Mouse (Mus musculus): ENCODE data around the gene Farp1. TPM values are rescaled to one million over a fixed set of nuclear protein-coding genes. Genes with fewer than 3 reads are reported as not detected.
A peak's percentile ranks its signal among the peaks of the same experiment; 100 is the strongest.

Gene Farp1
- polyA plus RNA-seq, 1 experiment from 2014 or later: 45.2 TPM

DNA sequence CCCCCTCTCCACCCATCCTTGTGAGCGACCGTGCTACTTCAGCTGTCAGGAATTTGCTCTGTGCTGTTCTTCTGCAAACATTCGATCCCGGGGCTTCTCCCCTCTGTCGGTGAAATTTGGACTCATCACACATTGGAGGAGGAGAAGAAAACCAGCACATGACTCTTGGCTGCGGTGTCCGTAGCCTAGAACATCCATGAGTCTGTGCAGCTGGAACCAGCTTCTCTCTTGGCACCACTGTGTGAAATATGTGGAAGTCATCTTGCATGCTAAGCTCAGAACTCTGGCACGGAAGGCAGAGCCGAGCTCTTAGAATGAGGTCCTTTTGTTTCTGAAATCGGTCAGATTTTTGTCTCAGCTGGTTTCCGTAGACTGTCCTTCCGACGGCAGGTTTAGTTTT, 156.7 kb downstream of the Farp1 start:
- Histone ChIP-seq H3K36me3 (replicated peaks; ENCODE audit: control insufficient read depth, insufficient read depth) (no peaks in the 10 kb centered on the region), H3K9ac (no peak overlapping the region; the same call in 1 of the 2 replicates), H3K4me3 (replicated peaks; ENCODE audit: low read length) (no peak overlapping the region), H3K4me2 (replicated peaks) (no peak overlapping the region), H3K27me3 (ENCODE audit: control insufficient read depth, insufficient read depth, low read length) (no peaks in the 10 kb centered on the region), H3K4me1 (replicated peaks; ENCODE audit: control insufficient read depth, insufficient read depth, low read length) (peaks cover 4% of the 10 kb centered on the region; the same call in 1 of the 2 replicates), H3K9me3 (ENCODE audit: control insufficient read depth, low read length) (peaks cover 8% of the 10 kb centered on the region), H3K27ac (peak overlapping the region; percentile 44)
- DNase-seq (ENCODE audit: low spot score): peak; percentile 46
- ATAC-seq (ENCODE audit: low FRiP score): peak; percentile 60; the same call in 1 of the 2 replicates
- WGBS: 49% methylated on average over 13 of the region's 13 CpGs

DNA sequence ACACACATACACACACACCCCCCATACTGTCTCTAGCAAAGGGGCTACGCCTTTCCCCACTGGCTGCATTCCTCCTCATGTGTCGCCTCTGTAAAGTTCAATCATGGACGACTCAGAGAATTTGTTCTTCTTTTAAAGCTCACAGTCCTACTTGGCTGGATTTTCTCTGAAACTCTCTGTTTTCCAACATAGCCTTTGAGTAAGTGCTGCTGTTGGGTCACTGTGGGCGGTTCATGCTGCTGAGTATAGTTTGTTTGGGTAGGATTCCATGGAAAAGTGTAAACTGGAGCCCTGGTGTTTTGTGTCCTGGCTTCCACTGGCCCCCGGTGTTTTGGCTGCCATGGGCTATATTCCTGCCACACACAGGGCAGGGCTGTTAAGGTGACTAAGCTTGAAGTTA, 157.4 kb downstream of the Farp1 start:
- H3K4me2 ChIP-seq (replicated peaks): no peak overlapping the region
- WGBS: 71% methylated on average over 5 of the region's 5 CpGs
- H3K9ac ChIP-seq: no peak overlapping the region
- ATAC-seq (ENCODE audit: low FRiP score) (no peak), DNase-seq (ENCODE audit: low spot score) (no peak)
- peaks cover 8% of the 10 kb centered on the region for H3K9me3 ChIP-seq (ENCODE audit: control insufficient read depth, low read length)
- H3K27me3 ChIP-seq (ENCODE audit: control insufficient read depth, insufficient read depth, low read length): no peaks in the 10 kb centered on the region
- no peak overlapping the region for H3K4me3 ChIP-seq (replicated peaks; ENCODE audit: low read length)
- no peaks in the 10 kb centered on the region for H3K36me3 ChIP-seq (replicated peaks; ENCODE audit: control insufficient read depth, insufficient read depth)
- peaks cover 4% of the 10 kb centered on the region; the same call in 1 of the 2 replicates for H3K4me1 ChIP-seq (replicated peaks; ENCODE audit: control insufficient read depth, insufficient read depth, low read length)
- H3K27ac ChIP-seq: no peak overlapping the region; the same call in 1 of the 2 replicates

DNA sequence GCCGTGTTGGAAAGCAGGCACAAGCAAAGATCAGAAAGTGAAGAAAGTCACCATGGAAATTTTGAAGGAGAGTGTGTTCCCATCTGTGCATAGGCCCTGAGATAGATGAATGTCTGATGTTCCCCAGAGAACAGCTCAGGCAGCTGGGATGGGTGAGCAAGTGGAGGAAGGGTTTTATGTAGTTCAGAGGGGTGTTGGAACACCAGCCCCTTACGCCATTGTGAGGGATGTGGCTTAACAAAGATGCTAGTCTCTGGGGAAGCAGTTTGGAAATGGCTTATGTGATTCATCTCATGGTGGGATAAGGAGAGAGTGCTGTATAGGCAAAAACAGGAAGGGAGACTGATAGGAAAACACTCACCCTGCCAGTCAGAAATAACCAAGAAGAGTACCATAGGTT, 159.0 kb downstream of the Farp1 start:
- no peak overlapping the region for H3K27ac ChIP-seq
- ATAC-seq (ENCODE audit: low FRiP score) (no peak), DNase-seq (ENCODE audit: low spot score) (no peak)
- no peak overlapping the region for H3K9ac ChIP-seq
- peaks cover 8% of the 10 kb centered on the region for H3K9me3 ChIP-seq (ENCODE audit: control insufficient read depth, low read length)
- H3K4me3 ChIP-seq (replicated peaks; ENCODE audit: low read length): no peak overlapping the region
- no peaks in the 10 kb centered on the region for H3K27me3 ChIP-seq (ENCODE audit: control insufficient read depth, insufficient read depth, low read length)
- no peaks in the 10 kb centered on the region for H3K36me3 ChIP-seq (replicated peaks; ENCODE audit: control insufficient read depth, insufficient read depth)
- 92% methylated on average over 2 of the region's 2 CpGs for WGBS
- H3K4me2 ChIP-seq (replicated peaks): no peak overlapping the region
- H3K4me1 ChIP-seq (replicated peaks; ENCODE audit: control insufficient read depth, insufficient read depth, low read length): peaks cover 6% of the 10 kb centered on the region

DNA sequence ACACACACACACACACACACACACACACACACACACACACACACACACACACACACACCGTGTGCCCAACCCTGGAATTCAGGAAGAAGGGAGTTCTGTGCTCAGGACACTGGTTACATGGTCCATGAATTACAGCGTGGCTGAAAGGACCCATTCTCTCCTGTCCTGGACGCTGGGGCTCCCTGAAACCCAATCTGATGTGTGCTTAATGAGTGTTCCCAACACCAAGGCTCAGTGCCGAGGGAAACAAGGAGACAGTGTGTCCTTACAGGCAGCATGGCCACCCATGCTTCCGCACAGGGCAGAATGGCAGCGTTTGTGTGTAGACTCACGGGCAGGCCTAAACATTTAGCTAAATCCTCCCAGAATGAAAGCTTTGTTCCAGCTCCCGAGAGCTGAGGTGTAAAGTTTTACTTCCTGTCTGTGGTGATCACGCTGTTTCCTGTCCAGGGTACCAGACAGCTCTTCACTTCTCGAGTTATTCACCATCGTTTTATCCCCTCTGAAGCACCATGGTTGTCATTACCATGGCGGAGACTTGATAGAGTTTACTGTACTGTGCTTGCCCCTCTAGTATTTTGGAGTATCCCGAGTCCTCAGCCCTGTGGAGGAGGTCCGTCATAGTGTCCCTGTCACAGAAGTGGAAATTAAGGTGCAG, 164.0 kb downstream of the Farp1 start:
- Histone ChIP-seq H3K27ac (peak overlapping the region; percentile 67; the same call in 1 of the 2 replicates), H3K4me3 (replicated peaks; ENCODE audit: low read length) (no peak overlapping the region), H3K36me3 (replicated peaks; ENCODE audit: control insufficient read depth, insufficient read depth) (no peaks in the 10 kb centered on the region), H3K4me2 (replicated peaks) (no peak overlapping the region), H3K9me3 (ENCODE audit: control insufficient read depth, low read length) (peaks cover 8% of the 10 kb centered on the region), H3K4me1 (replicated peaks; ENCODE audit: control insufficient read depth, insufficient read depth, low read length) (peaks cover 11% of the 10 kb centered on the region), H3K27me3 (ENCODE audit: control insufficient read depth, insufficient read depth, low read length) (no peaks in the 10 kb centered on the region), H3K9ac (no peak overlapping the region)
- WGBS: 59% methylated on average over 14 of the region's 14 CpGs
- ATAC-seq (ENCODE audit: low FRiP score) (peak; percentile 55), DNase-seq (ENCODE audit: low spot score) (peak; percentile 36)

DNA sequence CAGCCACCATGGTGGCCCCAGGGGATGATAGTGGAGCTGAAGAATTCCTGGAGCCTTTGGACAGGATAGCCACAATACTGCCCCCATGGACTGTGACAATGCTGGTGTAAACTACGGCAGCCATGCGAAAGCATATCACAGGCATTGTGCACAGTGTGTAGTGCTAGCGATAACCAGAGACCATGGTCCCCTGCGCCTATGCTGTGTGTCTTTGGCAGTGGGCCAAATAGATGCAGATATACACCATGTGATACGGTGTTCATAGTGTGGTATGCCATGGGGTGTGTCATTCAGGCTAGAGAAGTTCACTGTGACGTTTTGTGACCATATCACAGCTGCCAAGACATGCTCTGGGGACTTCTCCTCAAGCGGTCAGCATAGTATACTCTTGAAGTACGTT, 164.8 kb downstream of the Farp1 start:
- no peaks in the 10 kb centered on the region for H3K27me3 ChIP-seq (ENCODE audit: control insufficient read depth, insufficient read depth, low read length)
- H3K36me3 ChIP-seq (replicated peaks; ENCODE audit: control insufficient read depth, insufficient read depth): no peaks in the 10 kb centered on the region
- no peak overlapping the region for H3K27ac ChIP-seq
- 59% methylated on average over 8 of the region's 8 CpGs for WGBS
- H3K4me3 ChIP-seq (replicated peaks; ENCODE audit: low read length): no peak overlapping the region
- H3K4me1 ChIP-seq (replicated peaks; ENCODE audit: control insufficient read depth, insufficient read depth, low read length): peaks cover 11% of the 10 kb centered on the region
- no peak for DNase-seq (ENCODE audit: low spot score)
- ATAC-seq (ENCODE audit: low FRiP score): peak; percentile 74
- no peak overlapping the region for H3K4me2 ChIP-seq (replicated peaks)
- peaks cover 8% of the 10 kb centered on the region for H3K9me3 ChIP-seq (ENCODE audit: control insufficient read depth, low read length)
- H3K9ac ChIP-seq: no peak overlapping the region

DNA sequence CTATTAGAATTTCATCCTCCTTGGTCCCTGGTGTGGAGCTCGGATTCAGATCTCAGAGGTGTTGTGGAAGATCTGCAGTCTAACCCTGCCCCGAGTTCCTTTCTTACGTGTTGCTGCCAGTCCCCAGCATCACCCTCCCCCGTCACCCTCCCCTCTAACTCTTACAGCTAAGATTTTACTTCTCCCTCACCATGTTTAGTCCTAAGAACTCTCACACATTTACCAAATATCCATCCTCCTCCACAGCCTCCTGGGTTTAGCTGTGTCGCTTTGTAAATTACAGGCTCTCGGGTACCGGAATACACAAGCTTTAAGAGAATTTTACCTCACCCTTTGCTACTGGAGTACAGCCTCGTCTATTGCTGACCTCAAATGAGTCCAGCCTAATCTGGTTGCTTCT, 165.4 kb downstream of the Farp1 start:
- no peak for ATAC-seq (ENCODE audit: low FRiP score)
- H3K27ac ChIP-seq: no peak overlapping the region
- 85% methylated on average over 8 of the region's 8 CpGs for WGBS

DNA sequence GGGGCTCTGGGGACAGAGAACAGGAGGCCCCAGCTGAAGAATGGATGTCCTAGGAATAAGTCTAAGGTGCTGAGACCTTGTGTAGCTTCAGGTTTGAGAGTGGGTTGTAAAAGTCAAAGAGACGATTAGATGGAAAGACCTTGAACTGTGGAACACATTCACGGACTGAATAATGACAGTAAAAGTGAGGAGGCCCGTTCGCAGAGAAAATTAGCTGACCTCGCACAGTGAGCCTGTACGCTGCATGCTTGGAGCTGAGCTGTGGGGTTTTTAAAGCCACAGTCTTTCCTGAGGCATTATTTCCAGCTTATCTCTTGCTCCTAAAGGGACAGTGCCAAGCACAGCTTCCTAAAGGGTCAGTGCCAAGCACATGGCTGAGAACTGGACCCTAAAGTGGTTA, 166.2 kb downstream of the Farp1 start:
- no peak overlapping the region for H3K9ac ChIP-seq
- peaks cover 11% of the 10 kb centered on the region for H3K4me1 ChIP-seq (replicated peaks; ENCODE audit: control insufficient read depth, insufficient read depth, low read length)
- no peak for DNase-seq (ENCODE audit: low spot score)
- ATAC-seq (ENCODE audit: low FRiP score): no peak
- no peaks in the 10 kb centered on the region for H3K27me3 ChIP-seq (ENCODE audit: control insufficient read depth, insufficient read depth, low read length)
- H3K4me3 ChIP-seq (replicated peaks; ENCODE audit: low read length): no peak overlapping the region
- WGBS: 80% methylated on average over 6 of the region's 6 CpGs
- 0 out of 2 replicates have a peak overlapping the region, but pooled peaks have one; percentile 43 for H3K27ac ChIP-seq
- no peaks in the 10 kb centered on the region for H3K36me3 ChIP-seq (replicated peaks; ENCODE audit: control insufficient read depth, insufficient read depth)
- 0 out of 2 replicates have a peak, but pooled peaks cover under 1% of the 10 kb centered on the region for H3K9me3 ChIP-seq (ENCODE audit: control insufficient read depth, low read length)
- H3K4me2 ChIP-seq (replicated peaks): no peak overlapping the region

More for the DNA sequence above, 165.4 kb downstream of the Farp1 start:
- H3K4me2 ChIP-seq (replicated peaks): no peak overlapping the region
- peaks cover 8% of the 10 kb centered on the region for H3K9me3 ChIP-seq (ENCODE audit: control insufficient read depth, low read length)
- H3K4me3 ChIP-seq (replicated peaks; ENCODE audit: low read length): no peak overlapping the region
- DNase-seq (ENCODE audit: low spot score): no peak
- peaks cover 11% of the 10 kb centered on the region for H3K4me1 ChIP-seq (replicated peaks; ENCODE audit: control insufficient read depth, insufficient read depth, low read length)
- H3K9ac ChIP-seq: no peak overlapping the region
- H3K27me3 ChIP-seq (ENCODE audit: control insufficient read depth, insufficient read depth, low read length): no peaks in the 10 kb centered on the region
- no peaks in the 10 kb centered on the region for H3K36me3 ChIP-seq (replicated peaks; ENCODE audit: control insufficient read depth, insufficient read depth)

DNA sequence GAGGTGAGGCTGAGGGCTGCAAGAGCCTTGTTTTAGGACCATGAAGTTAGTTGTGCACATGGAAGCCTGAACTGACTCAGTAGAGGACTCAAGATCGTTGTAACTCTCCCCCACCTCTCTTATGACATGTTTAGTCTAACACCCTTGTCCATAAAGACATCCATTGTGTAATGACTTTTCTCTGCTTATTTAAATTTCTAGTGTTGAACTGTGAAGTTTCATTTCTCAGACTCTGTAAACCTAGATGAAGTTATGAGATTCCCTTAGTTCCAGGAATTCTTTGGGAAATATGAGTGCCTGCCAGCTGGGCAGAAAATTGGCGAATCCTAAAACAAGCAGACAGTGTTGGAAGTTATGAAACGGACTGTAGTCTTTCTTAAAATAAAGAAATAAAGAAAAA, 170.5 kb downstream of the Farp1 start:
- H3K9ac ChIP-seq: no peak overlapping the region
- H3K27ac ChIP-seq: no peak overlapping the region
- no peaks in the 10 kb centered on the region for H3K27me3 ChIP-seq (ENCODE audit: control insufficient read depth, insufficient read depth, low read length)
- H3K9me3 ChIP-seq (ENCODE audit: control insufficient read depth, low read length): no peaks in the 10 kb centered on the region
- DNase-seq (ENCODE audit: low spot score) (no peak), ATAC-seq (ENCODE audit: low FRiP score) (no peak)
- no peak overlapping the region for H3K4me3 ChIP-seq (replicated peaks; ENCODE audit: low read length)
- WGBS: 81% methylated on average over 3 of the region's 3 CpGs
- no peak overlapping the region for H3K4me2 ChIP-seq (replicated peaks)
- no peaks in the 10 kb centered on the region for H3K36me3 ChIP-seq (replicated peaks; ENCODE audit: control insufficient read depth, insufficient read depth)
- H3K4me1 ChIP-seq (replicated peaks; ENCODE audit: control insufficient read depth, insufficient read depth, low read length): no peaks in the 10 kb centered on the region

DNA sequence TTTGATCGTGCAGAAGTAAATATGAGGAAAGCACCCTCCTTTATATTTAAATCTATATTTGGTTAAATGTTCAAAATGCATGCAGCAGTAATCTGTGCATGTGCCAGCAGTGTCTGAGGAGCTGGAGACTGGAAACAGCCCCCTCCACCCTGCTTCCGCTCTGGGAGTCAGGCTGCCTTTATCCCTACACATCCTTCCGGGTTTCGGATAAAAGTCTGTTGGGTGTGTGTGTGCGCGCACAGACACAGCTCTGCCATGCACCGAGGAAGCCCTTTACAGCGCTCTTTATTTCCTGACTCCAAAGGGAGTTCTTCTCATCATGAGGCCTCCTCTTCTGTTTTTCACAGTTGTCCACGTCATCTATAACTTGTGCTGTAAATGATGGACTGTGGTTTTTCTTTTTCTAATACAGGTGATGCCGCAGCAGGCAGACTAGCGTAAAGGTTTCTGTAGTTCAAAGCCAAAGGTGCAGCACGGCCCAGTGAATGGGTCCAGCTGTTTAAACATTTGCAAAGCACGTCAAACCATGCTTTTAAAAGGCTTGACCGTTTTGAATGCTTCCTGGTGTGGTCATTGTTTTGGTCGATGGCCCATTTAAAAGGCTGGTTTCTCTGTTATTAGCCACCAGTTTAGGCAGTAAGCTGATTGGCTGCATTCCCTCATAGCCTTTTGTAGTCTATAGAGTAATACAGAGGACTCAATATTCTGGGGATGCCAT, 172.6 kb downstream of the Farp1 start:
- Histone ChIP-seq H3K4me3 (replicated peaks; ENCODE audit: low read length) (no peak overlapping the region), H3K4me1 (replicated peaks; ENCODE audit: control insufficient read depth, insufficient read depth, low read length) (no peaks in the 10 kb centered on the region), H3K36me3 (replicated peaks; ENCODE audit: control insufficient read depth, insufficient read depth) (no peaks in the 10 kb centered on the region), H3K27me3 (ENCODE audit: control insufficient read depth, insufficient read depth, low read length) (no peaks in the 10 kb centered on the region), H3K4me2 (replicated peaks) (no peak overlapping the region), H3K27ac (no peak overlapping the region), H3K9ac (no peak overlapping the region), H3K9me3 (ENCODE audit: control insufficient read depth, low read length) (no peaks in the 10 kb centered on the region)
- DNase-seq (ENCODE audit: low spot score) (no peak), ATAC-seq (ENCODE audit: low FRiP score) (no peak)
- WGBS: 63% methylated on average over 15 of the region's 15 CpGs

Data from hindbrain, embryonic 14.5 days (tissue).